Mouse (Mus musculus) cerebellum, adult 8-10 months (tissue): ENCODE data around the gene Nrg4.
"Not testable (repeated sequence)": the region's sequence is repeated elsewhere in the genome, so short reads cannot be mapped to it uniquely, and the experiment has no call there.

Experiments used
- DNase-seq: peaks from one replicate; pipeline ENCODE4 v3.0.0; 2022

Nrg4 gene

DNA sequence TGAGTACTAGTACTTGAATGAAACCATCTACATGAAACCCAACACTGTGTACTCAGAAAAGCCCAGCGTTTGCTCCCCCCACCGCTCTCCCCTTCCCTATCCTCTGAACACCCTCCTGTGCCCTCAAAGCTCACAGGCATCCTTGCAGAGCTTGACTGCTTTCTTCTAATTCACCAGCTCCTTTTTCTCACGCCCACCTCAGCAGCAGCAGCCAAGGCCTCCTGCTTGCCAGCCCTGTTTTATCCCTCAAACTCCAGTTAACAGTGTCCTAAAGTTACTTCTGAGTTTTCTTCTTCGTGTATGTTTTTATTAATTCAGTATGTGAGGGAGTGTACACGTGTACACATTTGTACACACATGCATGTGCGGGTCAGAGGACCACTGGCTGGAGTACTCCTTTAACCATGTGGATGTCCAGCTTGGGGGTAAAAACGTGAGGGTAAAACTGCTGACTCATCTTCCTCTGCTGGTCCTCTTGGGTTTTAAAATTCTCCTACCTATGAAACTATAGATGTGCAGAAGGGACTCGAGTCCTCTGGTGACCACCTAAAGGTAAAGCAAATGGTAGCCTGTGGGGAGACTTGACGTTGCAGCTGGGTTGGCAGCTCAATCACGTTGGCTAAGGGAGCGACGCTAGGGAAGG is 12.9 kb downstream of the Nrg4 start:
- no peak for DNase-seq

DNA sequence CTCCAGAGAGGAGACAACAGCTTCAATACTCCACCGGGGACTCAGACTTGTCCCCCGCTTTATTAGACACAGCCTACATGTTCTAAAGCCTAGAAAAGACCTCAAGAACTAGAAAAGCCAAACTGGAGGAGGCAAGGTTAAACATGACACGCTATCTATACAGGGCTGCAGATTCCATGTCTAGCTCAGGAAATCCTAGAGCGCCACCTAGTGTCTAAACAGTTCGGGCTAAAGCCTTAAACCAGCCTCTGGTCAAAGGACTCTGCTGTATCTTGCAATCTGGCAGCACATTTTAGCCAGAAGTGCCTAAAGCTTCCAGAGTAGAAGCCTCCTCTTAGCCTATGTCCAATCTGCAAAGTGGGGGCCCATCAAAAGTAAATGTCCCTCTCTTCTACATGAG is 15.1 kb downstream of the Nrg4 start:
- peak; percentile 88 for DNase-seq

DNA sequence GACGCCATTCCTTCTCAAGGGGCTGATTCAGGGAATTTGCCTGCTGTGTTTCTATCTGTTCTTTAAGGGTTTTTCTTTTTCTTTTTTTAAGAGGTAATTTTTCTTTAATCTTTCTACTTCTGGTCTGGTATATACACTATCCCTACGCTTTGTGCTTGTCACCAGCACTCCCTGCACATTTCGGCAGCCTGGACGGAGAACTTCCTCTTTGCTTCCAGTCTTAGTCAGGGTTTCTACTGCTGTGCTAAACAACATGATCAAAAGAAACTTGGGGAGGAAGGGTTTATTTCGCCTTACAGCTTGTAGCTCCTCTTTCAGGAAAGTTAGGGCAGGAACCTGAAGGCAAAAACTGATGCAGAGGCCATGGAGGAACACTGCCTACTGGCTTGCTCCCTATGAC is 18.2 kb downstream of the Nrg4 start:
- no peak for DNase-seq

DNA sequence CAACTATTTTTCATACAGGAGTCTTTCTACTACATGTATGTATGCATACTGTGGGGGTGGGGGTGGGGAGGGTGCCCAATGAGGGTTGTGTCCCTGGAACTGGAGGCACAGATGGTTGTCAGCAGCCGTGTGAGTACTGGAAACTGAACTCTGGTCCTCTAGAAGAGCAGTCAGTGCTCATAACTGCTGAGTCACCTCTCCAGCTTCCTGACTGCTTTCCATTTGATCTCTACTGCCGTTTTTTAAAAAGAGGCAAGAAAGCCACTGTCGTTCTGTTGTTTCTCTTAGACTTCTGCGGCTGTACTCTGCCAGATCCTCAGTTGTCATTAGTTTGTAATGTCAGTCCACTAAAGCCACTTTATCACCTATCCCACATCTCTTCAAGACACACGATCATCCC is 19.1 kb downstream of the Nrg4 start:
- no peak for DNase-seq

DNA sequence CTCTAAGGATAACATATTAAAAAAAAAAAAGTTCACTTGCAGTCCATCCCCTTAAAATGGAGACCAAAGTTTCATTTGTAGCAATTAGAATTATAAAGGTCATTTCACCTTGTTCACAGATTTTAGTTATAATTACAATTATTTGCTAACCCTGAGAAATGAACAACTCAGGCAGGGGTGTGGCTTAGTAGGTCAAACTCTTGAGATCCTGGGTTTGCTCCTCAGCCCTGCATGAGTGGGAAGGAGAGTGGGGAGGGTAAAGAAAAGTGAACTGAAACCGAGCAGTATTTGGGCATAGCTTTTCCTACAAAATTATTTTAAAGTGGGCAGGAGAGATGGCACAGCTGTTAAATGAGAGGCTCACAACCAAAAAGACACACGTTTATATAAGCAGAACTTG is 19.6 kb downstream of the Nrg4 start:
- DNase-seq: no peak

DNA sequence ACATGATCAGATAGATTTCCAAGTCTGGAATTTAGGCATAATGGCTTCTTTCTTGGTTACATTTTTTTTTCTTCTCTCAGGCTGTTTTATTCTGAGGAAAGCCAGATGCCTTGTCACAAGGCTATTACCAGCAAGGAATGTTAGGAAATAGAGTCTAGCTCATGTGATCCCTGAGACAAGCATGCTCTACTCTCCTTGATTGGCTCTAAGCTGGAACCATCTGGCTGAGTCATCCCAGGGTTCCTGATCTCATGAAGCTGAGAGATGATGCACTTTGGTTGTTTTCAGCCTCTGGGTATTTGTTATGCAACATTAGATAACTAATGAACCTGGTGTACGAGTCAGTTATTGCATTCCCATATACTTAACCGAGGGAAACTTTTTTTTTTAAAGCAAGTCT is 30.4 kb downstream of the Nrg4 start:
- DNase-seq: no peak

DNA sequence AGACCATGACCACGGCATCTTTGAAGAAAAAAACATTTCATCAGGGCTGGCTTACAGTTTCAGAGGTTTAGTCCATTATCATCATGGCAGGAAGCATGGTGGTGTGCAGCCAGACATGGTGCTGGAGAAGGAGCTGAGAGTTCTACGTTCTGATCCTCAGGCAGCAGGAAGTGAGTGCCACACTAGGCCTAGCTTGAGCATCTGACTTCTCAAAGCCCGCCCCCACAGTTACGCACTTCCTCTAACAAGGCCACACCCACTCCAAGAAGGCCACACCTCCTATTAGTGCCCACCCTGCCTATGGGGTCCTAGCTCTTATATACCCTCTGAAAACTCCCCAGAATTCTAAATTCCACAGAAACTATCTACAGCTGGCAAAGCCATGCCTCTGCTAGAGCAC is 34.7 kb downstream of the Nrg4 start:
- DNase-seq: no peak

DNA sequence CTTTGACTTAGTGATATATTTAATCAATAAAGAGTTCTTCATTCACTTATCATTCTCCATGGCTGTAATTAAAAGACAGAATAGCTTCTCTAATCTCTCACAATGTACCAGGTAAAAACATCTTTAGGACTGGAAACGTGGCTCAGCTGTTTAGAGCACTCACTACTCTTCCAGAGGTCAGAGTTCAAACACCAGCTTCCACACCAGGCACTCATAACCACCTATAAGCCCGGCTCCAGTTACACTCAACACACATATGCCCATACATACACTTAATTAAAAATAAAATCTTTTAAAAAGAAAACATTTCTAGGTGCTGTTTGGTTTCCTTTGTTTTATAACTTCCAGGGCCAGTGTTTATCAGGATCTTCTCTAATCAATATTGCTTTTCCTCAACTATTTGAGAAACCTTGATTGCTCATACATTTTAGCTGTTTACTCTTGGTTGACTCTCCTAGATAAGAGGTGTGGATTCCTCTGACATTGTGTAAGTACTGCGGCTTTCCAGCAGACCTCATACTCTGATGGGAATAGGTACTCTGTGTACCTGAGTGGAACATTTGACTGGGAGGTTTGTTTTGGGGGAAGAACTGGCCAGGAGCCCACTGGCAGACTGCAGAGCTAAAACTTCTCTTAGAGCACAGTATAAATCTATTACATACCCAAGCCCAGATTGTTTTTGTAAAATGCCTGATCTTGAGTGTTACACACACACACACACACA is 37.0 kb downstream of the Nrg4 start:
- no peak for DNase-seq

DNA sequence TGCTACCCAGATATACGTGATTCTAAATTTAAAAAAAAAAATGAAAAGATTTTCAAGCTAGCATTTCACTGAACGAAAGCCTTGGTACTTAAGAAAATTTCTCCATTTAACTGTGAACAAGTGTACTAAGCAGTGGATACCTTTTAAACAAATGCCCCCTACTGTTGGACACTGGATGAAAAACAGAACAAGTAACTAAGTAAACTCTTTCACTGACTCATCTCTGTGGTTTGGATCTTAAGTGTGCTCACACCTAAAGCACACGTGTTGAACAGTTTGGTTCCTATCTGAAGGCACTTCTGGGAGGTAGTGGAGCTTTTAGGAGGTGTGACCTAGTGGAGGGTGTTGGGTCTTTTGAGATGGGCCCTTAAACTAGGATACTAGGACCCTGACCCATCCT is 41.4 kb downstream of the Nrg4 start:
- DNase-seq: no peak

DNA sequence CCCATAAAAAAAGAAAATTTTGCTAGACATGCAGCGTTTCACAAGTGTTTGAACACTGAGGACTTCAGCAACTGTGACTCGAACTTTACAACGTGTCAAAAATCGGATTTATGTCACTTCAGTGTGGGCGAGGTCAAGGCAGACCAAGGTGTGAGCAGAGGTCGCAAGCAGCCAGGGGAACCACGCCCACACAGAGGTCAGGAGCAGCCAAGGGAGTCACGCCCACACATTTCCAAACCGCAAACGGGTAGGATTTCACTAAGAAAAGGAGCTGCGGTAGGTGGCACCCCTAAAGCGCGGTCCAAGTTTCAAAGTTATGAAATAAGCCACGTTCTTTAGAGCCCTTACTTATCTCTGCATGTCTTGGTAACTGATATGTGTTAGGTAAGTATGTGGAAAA is 43.1 kb downstream of the Nrg4 start:
- DNase-seq: no peak

DNA sequence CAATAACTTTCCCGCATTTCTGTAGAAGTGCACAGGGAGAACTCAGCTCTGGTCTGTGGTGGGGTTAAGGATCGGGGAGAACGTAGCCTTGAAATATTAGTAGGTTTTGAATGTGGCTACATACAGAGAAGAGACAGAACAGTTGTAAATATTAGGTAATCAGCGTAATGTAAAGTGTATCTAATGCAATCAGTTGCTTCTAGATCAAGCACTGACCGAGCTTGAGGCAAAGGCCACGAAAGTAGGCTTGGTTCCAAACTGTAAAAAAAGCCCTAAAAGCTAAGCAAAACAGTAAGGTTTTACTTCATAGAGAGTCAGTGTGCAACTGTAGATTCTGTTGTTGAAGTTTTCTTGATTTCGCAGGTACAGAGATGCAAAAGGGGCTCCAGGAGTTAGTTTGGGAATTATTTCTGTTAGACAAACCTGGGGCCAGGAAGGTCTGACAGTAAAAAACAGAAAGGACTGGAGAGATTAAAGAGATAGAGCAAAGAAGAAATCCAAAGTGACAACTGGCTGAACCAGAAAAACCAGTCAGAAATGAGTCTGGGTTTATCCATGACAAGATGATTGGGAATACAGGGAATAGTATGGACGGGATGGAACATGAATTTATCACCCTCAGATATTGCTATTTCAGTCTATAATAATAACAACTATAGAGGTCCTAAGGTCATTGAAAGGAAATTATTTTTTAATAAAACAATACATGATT is 47.4 kb downstream of the Nrg4 start:
- no peak for DNase-seq

DNA sequence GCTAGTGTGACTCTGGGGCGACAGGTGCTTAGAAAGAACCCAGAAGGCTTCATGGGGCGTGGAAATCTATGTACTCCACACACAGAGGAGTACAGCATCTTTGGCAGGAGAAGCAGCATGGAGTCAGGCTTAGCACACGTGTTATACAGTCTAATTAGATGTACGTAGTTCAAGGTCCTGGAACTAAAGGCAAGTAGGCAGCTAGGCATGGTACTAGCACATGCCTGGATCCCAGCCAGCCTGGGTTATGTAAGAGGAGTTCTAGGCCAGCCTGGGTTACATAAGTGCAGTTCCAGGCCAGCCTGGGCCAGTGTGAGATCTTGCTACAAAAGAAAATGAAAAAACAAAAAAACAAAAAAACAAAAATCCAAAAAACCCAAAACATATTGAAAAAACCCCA is 49.1 kb downstream of the Nrg4 start:
- peak; percentile 89 for DNase-seq

DNA sequence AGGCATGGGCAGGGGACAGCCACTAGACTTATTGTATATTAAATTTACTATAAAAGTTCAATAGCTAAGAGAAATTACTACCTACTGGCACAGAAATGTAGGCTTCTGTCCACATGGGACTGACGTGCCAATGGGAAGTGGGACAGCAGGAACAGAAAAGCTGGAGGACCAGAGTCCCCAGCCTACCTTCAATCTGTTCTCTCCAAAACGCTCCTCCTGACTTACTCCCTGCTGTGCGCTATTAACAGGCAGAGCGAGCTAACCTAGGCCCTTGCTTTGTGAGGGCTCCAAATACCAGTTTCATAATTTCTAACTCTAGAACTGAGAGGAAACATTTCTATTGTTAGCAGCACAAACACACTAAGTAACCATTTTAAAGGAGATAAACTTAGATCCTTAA is 52.7 kb downstream of the Nrg4 start:
- DNase-seq: peak; percentile 76

DNA sequence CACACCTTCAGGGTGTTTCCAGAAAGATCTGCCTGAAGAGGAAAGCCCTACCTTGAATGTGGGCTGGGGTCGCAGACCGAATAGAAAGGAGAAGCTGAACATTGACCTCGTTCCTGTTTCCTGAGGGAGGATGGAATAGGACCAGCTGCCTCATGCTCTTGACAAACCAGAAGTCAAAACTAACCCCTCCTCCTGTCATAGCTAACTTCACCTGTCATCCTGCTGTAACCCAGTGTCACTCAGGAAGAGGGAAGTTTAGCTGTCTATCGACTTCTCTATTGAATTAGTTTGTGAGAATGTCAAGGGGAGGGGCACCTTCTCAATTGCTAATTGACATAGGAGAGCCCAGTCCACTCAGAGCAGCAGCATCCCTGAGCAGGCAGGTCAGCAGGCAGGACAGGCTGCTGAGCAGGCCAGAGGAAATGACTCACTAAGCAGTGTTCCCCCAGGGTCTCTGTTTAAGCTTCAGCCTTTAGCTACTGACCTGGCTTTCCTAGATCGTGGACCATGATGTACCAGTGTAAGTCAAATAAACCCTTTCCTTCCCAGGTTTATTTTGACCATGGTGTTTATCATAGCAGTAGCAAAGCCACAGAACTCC is 54.6 kb downstream of the Nrg4 start:
- DNase-seq: no peak

DNA sequence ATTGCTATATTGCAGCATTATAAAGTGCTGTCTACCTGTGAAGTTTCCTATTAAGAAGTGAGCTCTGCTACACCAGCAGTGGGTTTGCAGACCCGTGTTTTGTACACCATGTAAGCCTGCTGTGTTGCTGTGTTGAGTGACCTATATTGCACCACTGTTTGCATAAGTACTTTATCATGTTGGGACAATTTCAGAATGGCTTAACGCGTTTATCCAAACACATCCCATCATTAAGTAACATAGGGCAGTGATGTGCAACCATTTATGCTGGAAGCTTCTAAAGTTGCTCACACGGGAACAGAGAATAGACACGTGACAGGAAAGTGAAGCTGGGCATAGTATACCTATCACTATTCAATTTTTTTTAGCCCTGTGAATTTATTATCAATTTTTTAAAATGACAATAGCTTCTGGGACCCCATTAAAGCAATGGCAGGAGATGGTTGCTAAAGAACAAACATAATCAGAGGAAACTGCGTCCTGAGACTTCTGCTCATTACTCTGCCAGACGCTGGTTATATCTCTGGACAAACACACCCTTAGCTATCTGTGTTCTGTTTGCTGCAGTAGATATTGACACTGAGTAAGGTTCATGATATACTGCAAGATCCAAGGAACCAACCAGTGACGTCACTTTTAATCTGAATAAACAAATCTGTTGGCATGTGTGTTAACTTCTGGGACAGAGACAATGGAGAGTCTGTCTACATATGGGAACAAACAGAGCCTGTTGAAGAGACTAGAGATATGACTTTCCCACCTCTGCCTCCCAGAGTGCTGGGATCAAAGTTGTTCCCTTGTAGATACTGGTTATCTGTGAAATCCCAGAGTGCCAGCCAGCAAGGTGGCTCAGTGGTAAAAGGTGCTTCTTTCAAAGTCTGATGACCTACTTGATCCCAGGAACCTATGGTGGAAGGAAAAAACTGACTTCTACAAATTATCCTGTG is 62.0 kb downstream of the Nrg4 start:
- no peak for DNase-seq

DNA sequence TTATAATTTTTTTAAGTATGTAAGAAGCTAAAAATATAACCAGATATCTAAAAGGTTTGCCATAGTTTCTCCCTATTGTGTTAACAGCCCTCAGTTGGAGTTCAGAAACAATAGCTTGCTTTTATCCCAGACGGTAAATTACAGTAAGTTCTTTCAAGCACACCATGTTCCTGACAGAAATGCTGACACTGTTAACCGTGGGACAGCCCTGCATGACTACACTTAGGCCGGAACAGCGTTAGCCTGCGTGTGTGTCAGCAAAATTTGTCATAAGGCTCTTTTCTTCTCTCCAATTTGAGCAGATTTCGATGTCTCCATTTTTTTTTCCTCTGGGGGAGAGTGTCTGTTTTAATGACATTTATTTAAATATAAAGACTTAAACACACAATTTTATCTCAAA is 66.9 kb downstream of the Nrg4 start:
- DNase-seq: no peak

DNA sequence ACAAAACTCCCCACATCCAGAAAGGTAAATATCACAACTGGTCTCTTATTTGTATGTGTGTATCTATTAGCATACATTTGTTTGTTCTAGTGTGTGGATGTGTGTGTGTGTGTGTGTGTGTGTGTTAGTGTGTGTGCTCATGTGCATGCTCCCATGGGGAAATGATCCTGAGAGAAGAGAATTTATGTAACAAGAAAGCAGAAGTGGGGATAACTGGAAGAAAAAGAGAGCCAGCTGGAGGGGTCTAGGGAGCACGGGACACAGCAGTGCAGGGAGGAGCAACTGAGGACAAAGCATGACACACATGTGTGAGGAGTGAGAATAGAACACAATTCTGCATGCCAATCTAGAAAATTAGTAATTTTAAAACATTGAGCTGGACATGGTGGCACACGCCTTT is 69.5 kb downstream of the Nrg4 start:
- DNase-seq: no peak

DNA sequence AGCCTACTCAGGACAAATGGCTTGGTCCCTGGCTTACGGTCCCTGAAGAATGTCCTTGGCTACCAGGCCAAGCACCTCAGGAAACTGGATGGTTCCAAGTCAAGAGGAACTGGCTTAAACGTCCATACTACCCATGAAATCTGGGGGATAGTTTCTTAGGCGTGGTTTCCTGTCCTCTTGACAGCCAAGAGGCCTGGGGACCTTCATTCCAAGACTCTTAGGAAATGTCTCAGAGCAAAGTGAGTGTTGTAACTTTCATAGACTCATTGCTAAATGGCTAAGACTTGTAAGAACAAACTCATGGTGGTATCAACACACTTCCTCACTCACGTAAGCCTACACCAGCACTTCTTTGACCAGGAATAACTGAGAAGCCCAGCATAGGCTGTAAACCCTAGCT is 71.0 kb downstream of the Nrg4 start:
- no peak for DNase-seq

DNA sequence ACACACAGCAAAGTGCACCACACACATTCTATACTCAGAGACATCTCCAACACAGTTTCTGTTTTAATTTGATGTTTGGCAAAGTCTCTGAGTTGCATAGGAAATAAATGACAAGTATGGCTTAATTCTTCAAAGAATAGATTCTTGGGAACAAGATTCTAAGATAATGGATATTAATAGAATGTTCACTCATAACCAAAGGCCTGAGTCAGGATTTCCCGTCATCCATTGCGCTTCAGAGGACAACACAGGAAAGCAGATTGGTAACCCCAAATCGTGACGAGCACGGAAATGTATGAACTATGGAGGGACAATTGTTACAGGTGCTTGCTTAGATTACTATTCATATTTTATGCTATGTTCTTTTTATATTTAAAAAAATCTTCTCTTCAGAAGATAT is 71.6 kb downstream of the Nrg4 start:
- no peak for DNase-seq

DNA sequence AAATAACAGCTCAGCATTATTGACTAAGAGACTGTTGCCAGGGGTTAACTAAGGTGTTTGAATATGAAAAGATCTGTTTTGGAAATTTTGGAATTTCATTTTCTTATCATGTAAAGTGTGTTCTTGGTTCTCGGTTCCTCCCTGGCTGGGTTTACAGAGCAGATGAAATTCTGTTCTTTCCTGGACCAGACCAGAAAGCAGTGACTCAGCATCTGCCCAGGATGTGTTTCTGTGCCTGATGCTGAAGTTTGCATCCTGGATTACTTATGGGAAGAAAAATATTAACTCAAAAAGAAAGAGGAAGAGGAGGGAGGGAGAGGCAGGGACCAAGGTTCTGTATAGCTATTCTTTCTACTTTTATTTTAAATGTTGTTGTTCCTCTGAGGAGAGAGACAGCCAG is 72.8 kb downstream of the Nrg4 start:
- no peak for DNase-seq

DNA sequence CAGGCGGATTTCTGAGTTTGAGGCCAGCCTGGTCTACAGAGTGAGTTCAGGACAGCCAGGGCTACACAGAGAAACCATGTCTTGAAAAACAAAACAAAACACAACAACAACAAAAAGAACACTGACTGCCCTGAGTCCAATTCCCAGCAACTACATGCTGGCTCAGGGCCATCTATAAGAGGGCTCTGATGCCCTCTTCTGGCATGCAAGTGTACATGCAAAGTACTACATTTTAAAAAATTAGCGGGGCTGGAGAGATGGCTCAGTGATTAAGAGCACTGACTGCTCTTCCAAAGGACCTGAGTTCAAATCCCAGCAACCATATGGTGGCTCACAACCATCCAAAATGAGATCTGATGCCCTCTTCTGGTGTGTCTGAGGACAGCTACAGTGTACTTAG is 74.5 kb downstream of the Nrg4 start:
- not testable (repeated sequence) for DNase-seq

DNA sequence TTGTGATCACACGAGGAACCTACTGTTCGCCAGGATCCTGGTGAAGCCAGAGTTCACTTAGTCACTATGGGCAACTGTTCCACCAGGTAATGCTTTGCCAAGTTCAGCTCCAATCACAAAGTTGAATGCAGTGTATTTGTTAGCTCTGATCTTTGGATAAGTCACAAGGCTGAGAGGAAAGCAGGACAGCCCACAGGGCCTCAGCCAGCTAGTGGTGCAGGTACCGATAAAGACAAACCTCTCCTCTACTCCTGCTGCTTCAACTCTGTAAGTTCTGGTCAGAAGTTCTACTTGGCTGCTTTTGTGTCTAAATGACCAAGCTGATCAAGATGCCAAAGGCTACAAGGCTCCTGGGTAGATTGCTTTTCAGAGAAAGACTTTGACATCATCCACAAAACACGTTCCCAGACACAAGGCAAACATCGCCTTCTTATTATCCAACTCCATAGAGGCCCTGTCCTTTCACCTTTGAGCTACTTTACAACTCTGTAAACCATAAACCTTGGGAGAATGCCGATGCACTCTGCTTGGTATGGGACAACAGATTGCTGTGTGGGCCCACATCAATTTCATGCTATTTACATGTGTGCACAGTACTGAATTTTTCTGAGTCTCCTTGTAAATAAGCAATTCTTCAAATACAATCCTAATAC is 75.9 kb downstream of the Nrg4 start:
- no peak for DNase-seq
